Mouse (Mus musculus) liver, postnatal 0 days (tissue): ENCODE measurements around the gene Slc35a3. TPM values are rescaled to one million over a fixed set of nuclear protein-coding genes. Genes with fewer than 3 reads are reported as not detected.

Experiments used
- ATAC-seq: fragments of 200-750 bp; cut with Nextera tagmentation; 2 replicates; pipeline ENCODE4 v1.8.0; 2017; ENCODE audit warnings: mild to moderate bottlenecking, moderate library complexity
- DNase-seq: peaks from one replicate; pipeline ENCODE4 v3.0.0-alpha.2; 2016
- H3K27ac ChIP-seq: fragments of 300-500 bp; sonication (generic); 2 replicates; pipeline ENCODE4 v1.5.1; 2014; ENCODE audit warnings: antibody characterized with exemption, moderate library complexity, mild to moderate bottlenecking, low read depth
- H3K27me3 ChIP-seq: fragments of 300-500 bp; sonication (generic); 2 replicates; pipeline ENCODE4 v1.6.1; 2014; ENCODE audit warnings: low read length, control low read depth, mixed read lengths; ENCODE audit not compliant: insufficient read depth
- H3K36me3 ChIP-seq: fragments of 300-500 bp; sonication (generic); replicated peaks from 2 replicates; pipeline ENCODE4 v1.6.1; 2014; ENCODE audit warnings: mild to moderate bottlenecking, control low read depth, low read length, moderate library complexity, mixed read lengths; ENCODE audit not compliant: insufficient read depth
- H3K4me1 ChIP-seq: fragments of 300-500 bp; sonication (generic); 2 replicates; pipeline ENCODE4 v1.6.1; 2014; ENCODE audit warnings: antibody characterized with exemption, mild to moderate bottlenecking, control low read depth; ENCODE audit not compliant: insufficient read depth
- H3K4me2 ChIP-seq: fragments of 300-500 bp; sonication (generic); 2 replicates; pipeline ENCODE4 v1.6.1; 2014; ENCODE audit warnings: low read depth, mild to moderate bottlenecking, low read length, moderate library complexity, mixed read lengths
- H3K4me3 ChIP-seq: fragments of 300-500 bp; sonication (generic); 2 replicates; pipeline ENCODE4 v1.5.1; 2014; ENCODE audit warnings: low read depth, low read length
- H3K9ac ChIP-seq: fragments of 300-500 bp; sonication (generic); replicated peaks from 2 replicates; pipeline ENCODE4 v1.6.1; 2014; ENCODE audit warnings: mild to moderate bottlenecking, moderate library complexity
- H3K9me3 ChIP-seq: fragments of 300-500 bp; sonication (generic); 2 replicates; pipeline ENCODE4 v1.6.1; 2016; ENCODE audit warnings: mild to moderate bottlenecking, control low read depth, low read length, mixed read lengths
- CTCF ChIP-seq: sonication (generic); IDR thresholded peaks from 2 replicates; pipeline ENCODE4 v1.5.1; 2016; ENCODE audit warnings: antibody characterized with exemption, low read depth
- EP300 ChIP-seq: IDR thresholded peaks from 2 replicates; pipeline ENCODE4 v1.6.1; 2016; ENCODE audit warnings: antibody characterized with exemption, low read depth, mild to moderate bottlenecking
- WGBS: fragments of 180-500 bp; shearing (Covaris S2); extraction: QIAGEN DNeasy Blood & Tissue Kit; methylation state at CpG from one replicate; pipeline ENCODE4 v1.1.7; 2014; ENCODE audit not compliant: insufficient replicate concordance; 5-methylcytosine and 5-hydroxymethylcytosine counted together
- polyA plus RNA-seq: library from polyadenylated mRNA; unstranded; fragments of >200 nt; fragmentation: Nextera tagmentation; extraction: Ambion mirVana; gene quantifications from 2 replicates; pipeline ENCODE4 v1.2.1, GENCODE M21; 2015

The Slc35a3 gene
- polyA plus RNA-seq, 1 experiment from 2014 or later, result 7.5 TPM

DNA sequence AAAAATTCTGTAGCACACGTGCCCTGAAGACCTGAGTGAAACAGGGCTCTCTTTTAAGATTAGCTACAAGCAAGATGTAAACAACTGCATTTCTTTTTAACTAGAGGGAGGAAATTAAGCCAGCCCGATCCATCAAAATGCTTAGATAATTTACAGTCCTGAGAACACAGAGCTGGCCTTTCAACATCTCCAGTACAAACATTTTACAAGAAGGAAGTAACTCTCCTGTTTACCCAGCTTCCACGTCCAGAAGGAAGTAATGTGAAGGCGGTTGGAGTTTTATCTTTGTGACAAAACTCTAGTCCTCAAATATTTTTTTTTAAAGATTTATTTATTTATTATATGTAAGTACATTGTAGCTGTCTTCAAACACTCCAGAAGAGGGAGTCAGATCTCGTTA lies 27.5 kb upstream of the Slc35a3 start:
- no peaks in the 10 kb centered on the region for H3K9me3 ChIP-seq
- H3K27me3 ChIP-seq, result no peaks in the 10 kb centered on the region
- H3K4me2 ChIP-seq, result no peak overlapping the region
- DNase-seq, result no peak
- peaks cover 5% of the 10 kb centered on the region for H3K36me3 ChIP-seq
- H3K4me3 ChIP-seq, result no peak overlapping the region
- TF ChIP-seq EP300 (no peak), CTCF (no peak)
- no peak overlapping the region for H3K27ac ChIP-seq
- no peak for ATAC-seq
- H3K4me1 ChIP-seq, result peaks cover 2% of the 10 kb centered on the region; the same call in 1 of the 2 replicates
- H3K9ac ChIP-seq, result no peak overlapping the region
- 53% methylated on average over 5 of the region's 5 CpGs for WGBS

DNA sequence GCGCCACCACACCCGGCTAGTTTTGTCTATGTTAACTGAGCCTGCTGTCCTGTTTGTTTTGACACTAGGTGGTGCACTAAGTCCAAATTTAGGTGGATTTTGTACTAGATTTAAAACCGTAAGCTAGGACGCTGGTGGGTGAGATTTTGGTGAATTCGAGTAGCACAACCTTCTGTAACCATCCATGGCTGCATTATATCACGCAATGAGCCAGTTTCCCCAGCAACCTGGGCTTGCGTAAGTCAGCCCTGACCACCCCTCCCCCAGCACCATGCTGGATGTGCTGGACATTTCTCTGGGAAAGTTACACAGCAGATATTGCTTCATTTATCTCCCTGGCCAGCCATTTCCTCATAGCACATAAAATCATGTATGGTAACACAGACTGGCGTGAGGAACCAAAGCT lies 24.7 kb upstream of the Slc35a3 start:
- Histone ChIP-seq H3K4me3 (no peak overlapping the region), H3K27me3 (no peaks in the 10 kb centered on the region), H3K36me3 (no peaks in the 10 kb centered on the region), H3K4me2 (no peak overlapping the region), H3K4me1 (peaks cover 2% of the 10 kb centered on the region; the same call in 1 of the 2 replicates), H3K9me3 (peaks cover 2% of the 10 kb centered on the region; the same call in 1 of the 2 replicates), H3K27ac (peak overlapping the region; percentile 41; the same call in 1 of the 2 replicates), H3K9ac (no peak overlapping the region)
- WGBS, result 49% methylated on average over 8 of the region's 8 CpGs
- ATAC-seq, result peak; percentile 97
- peak; percentile 84 for DNase-seq
- TF ChIP-seq EP300 (peak; percentile 49; the same call in 1 of the 2 replicates), CTCF (peak; percentile 27)

DNA sequence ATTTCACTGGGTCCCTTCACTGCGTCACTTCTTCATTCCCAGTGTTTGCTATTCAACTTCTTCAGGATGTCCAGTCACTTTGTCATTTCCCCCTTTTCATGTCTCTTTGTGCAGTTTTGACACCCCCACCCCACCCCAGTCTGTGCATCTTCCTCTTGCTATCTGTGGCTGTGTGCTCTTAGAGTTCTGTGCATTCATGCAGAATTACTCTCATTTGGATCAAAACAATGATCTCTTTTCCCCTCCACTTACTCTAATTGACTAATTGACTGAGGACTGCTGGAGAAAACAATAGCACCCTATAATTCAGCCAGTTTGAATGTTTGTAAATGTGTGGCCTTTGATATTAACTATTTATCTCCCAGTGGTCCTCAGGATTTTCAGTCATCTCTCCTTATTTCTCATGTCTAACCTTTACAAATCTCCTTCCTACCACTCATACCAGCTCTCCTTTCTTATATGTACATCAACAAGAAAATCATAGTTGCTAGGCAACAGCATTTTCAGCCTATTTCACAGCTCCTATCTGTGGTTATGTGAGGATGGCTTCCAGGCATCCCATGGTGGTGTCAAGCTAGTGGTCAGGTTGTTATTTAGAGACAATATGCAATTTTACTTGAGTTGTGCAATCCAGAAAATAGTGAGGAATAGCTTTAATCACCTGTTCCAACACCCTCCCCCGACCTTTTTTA lies 17.0 kb upstream of the Slc35a3 start:
- ATAC-seq (no peak), DNase-seq (no peak)
- Histone ChIP-seq H3K27me3 (no peaks in the 10 kb centered on the region), H3K9me3 (peaks cover 2% of the 10 kb centered on the region; the same call in 1 of the 2 replicates), H3K4me1 (no peaks in the 10 kb centered on the region), H3K4me3 (no peak overlapping the region), H3K4me2 (no peak overlapping the region), H3K27ac (no peak overlapping the region), H3K36me3 (no peaks in the 10 kb centered on the region), H3K9ac (no peak overlapping the region)
- TF ChIP-seq EP300, result no peak
- WGBS, result 64% methylated on average over 2 of the region's 2 CpGs

DNA sequence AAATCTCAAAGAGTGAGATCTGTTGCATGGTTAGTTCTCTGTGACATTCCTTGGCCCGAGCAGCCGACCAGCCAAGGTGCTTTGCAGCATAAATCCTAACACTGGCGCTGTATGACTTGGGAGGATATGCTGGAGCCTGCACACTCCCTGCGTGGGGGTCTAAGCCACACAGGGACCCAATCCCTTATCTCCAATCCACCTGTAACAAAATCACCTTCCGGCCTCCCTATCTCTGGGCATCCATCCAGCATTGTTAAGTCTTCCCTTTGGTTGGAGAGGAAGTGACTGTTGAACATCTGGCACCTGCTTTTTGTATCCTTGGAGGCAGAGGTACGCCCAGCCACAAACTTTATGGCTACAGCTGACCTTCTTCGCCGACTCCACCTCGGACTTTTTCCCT lies 14.2 kb upstream of the Slc35a3 start:
- H3K27me3 ChIP-seq, result no peaks in the 10 kb centered on the region
- H3K4me3 ChIP-seq, result no peak overlapping the region
- no peak overlapping the region for H3K27ac ChIP-seq
- H3K9ac ChIP-seq, result no peak overlapping the region
- H3K4me2 ChIP-seq, result no peak overlapping the region
- TF ChIP-seq EP300 (no peak), CTCF (no peak)
- no peaks in the 10 kb centered on the region for H3K9me3 ChIP-seq
- DNase-seq (no peak), ATAC-seq (no peak)
- WGBS, result 51% methylated on average over 9 of the region's 9 CpGs
- no peaks in the 10 kb centered on the region for H3K36me3 ChIP-seq
- no peaks in the 10 kb centered on the region for H3K4me1 ChIP-seq

DNA sequence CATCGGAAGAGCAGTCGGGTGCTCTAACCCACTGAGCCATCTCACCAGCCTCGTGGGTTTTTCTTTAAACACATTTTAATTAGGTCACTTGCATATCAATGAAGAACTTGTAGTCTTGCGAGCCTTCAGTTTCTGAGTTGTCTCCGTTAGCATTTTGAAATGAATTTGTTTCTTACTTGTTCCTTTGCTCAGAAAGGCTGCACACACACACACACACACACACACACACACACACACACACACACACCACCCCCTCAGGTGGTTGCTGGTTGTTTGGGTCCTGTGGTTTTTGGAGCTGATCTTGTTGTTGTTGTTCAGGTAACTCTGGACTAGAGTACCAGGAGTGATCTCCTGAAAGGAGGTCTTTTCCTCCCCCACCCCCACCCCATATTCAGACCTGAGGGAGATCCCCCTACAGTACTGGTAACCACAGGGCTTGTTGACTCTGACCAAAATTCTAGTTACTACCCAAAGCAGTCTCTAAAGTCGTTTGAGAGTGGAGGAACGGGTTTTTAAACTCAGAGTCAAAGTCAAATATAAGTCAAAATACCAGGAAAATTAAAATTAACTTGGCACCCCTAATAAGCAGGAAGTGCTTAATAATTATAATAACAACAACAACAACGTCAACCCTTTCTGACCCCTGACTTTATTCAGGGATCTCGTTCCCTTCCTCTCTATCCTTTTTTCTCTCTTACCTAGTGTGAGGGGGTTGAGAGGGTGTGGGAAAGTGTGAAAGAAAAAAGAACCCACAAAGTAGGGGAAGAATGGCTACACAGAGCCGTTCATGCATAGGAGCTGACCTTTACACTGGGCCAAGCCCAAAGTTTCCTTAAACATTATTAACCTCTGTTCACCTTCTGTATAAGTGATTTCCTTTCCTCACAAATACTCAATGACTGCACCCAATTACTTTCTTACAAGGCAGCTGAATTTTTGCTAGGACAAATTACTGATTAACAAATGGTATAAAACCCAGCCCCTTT lies 11.2 kb upstream of the Slc35a3 start:
- ATAC-seq (no peak), DNase-seq (no peak)
- no peak for TF ChIP-seq EP300
- no peak for TF ChIP-seq CTCF
- Histone ChIP-seq H3K4me3 (no peak overlapping the region), H3K4me1 (no peaks in the 10 kb centered on the region), H3K36me3 (no peaks in the 10 kb centered on the region), H3K9me3 (no peaks in the 10 kb centered on the region), H3K4me2 (no peak overlapping the region), H3K9ac (no peak overlapping the region), H3K27ac (no peak overlapping the region), H3K27me3 (no peaks in the 10 kb centered on the region)
- WGBS, result 70% methylated on average over 10 of the region's 10 CpGs

DNA sequence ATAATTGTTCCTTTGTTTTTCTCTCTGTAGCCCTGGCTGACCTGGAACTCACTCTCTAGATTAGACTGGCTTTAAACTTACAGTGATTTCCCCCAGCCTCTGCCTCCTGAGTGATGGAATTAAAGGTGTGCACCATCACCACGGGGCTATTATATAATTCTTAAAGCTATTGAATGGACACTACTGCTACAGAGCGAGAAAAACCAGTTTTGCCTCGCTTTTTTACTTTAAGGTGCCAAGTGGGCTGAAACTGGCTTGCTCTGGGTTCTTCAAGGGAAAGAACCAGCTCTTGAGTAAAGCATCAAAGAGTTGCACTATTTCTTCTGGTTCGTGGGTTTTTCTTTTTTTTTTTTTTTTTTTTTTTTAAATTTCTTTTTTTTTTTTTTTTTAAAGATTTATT lies 10.3 kb upstream of the Slc35a3 start:
- Histone ChIP-seq H3K27me3 (no peaks in the 10 kb centered on the region), H3K27ac (no peak overlapping the region), H3K9ac (no peak overlapping the region), H3K4me3 (no peak overlapping the region), H3K4me2 (no peak overlapping the region), H3K4me1 (no peaks in the 10 kb centered on the region), H3K36me3 (no peaks in the 10 kb centered on the region), H3K9me3 (no peaks in the 10 kb centered on the region)
- no peak for ATAC-seq
- DNase-seq, result no peak
- WGBS, result 69% methylated on average over 4 of the region's 4 CpGs
- TF ChIP-seq EP300, result no peak
